Mouse (Mus musculus) limb, embryonic 12.5 days (tissue): ENCODE data around the gene Rtp4. TPM values are rescaled to one million over a fixed set of nuclear protein-coding genes. Genes with fewer than 3 reads are reported as not detected.

Experiments
- ATAC-seq: fragments of 200-750 bp; cut with Nextera tagmentation; 2 replicates; pipeline ENCODE4 v1.8.0; 2017; ENCODE audit warnings: low read depth, moderate TSS enrichment; ENCODE audit not compliant: insufficient number of reproducible peaks, insufficient read depth, low FRiP score, low TSS enrichment
- H3K27ac ChIP-seq: fragments of 300-500 bp; sonication (generic); 2 replicates; pipeline ENCODE4 v1.5.1; 2016; ENCODE audit warnings: mild to moderate bottlenecking, moderate library complexity
- H3K27me3 ChIP-seq: fragments of 300-500 bp; sonication (generic); 2 replicates; pipeline ENCODE4 v1.6.1; 2016; ENCODE audit warnings: mild to moderate bottlenecking, moderate library complexity
- H3K36me3 ChIP-seq: fragments of 300-500 bp; sonication (generic); 2 replicates; pipeline ENCODE4 v1.6.1; 2016; ENCODE audit warnings: mild to moderate bottlenecking, moderate library complexity
- H3K4me1 ChIP-seq: fragments of 300-500 bp; sonication (generic); replicated peaks from 2 replicates; pipeline ENCODE4 v1.6.1; 2016
- H3K4me2 ChIP-seq: fragments of 300-500 bp; sonication (generic); 2 replicates; pipeline ENCODE4 v1.6.1; 2016; ENCODE audit warnings: mild to moderate bottlenecking, moderate library complexity
- H3K4me3 ChIP-seq: fragments of 300-500 bp; sonication (generic); replicated peaks from 2 replicates; pipeline ENCODE4 v1.5.1; 2016; ENCODE audit warnings: mild to moderate bottlenecking
- H3K9ac ChIP-seq: fragments of 300-500 bp; sonication (generic); replicated peaks from 2 replicates; pipeline ENCODE4 v1.6.1; 2016; ENCODE audit warnings: mild to moderate bottlenecking, moderate library complexity
- H3K9me3 ChIP-seq: fragments of 300-500 bp; sonication (generic); 2 replicates; pipeline ENCODE4 v1.6.1; 2016; ENCODE audit warnings: mild to moderate bottlenecking, moderate library complexity
- WGBS: fragments of 180-500 bp; shearing (Covaris S2); methylation state at CpG from one replicate; pipeline ENCODE4 v1.1.7; 2016; 5-methylcytosine and 5-hydroxymethylcytosine counted together
- polyA plus RNA-seq: library from polyadenylated mRNA; unstranded; fragments of >200 nt; fragmentation: Nextera tagmentation; extraction: Ambion mirVana; gene quantifications from 2 replicates; pipeline ENCODE4 v1.2.1, GENCODE M21; 2016

The Rtp4 gene
- polyA plus RNA-seq, 1 experiment from 2014 or later: 3.1 TPM

- H3K4me2 ChIP-seq: no peak overlapping the region
- 75% methylated on average over 4 of the region's 4 CpGs for WGBS
- H3K27ac ChIP-seq: no peak overlapping the region
- H3K4me3 ChIP-seq: no peak overlapping the region
- H3K9ac ChIP-seq: no peak overlapping the region
- no peak for ATAC-seq
- H3K4me1 ChIP-seq: peaks cover 13% of the 10 kb centered on the region
- H3K36me3 ChIP-seq: no peaks in the 10 kb centered on the region
- H3K27me3 ChIP-seq: no peaks in the 10 kb centered on the region; the same call in 1 of the 2 replicates
- no peaks in the 10 kb centered on the region for H3K9me3 ChIP-seq
These were observed 22.8 kb downstream of the Rtp4 start for GRCm38 (mm10) chr16:23542866-23543265.

DNA sequence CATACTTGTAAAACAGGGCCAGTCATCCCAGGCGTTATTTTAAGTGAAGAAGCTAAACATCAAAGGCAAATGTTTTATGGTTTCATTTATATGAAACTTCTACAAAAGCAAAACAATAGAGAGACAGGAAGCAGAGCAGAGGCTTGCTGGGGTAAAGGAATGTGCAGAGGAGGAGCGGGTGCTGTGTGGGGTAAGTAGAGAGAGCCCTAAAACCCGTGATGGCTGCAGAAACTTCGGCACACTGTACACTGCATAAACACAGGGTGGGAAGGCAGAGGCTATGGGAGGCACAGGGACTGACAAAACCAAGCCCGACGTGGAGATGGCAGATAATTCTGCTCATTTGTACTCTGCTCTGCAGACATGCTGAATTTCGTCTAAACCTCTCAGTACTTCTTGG is 24.3 kb downstream of the Rtp4 start:
- no peaks in the 10 kb centered on the region for H3K9me3 ChIP-seq
- H3K4me1 ChIP-seq: peaks cover 13% of the 10 kb centered on the region
- ATAC-seq: no peak
- no peaks in the 10 kb centered on the region; the same call in 1 of the 2 replicates for H3K27me3 ChIP-seq
- H3K4me3 ChIP-seq: no peak overlapping the region
- H3K4me2 ChIP-seq: no peak overlapping the region
- H3K27ac ChIP-seq: no peak overlapping the region
- 46% methylated on average over 7 of the region's 7 CpGs for WGBS
- no peaks in the 10 kb centered on the region for H3K36me3 ChIP-seq
- H3K9ac ChIP-seq: no peak overlapping the region

DNA sequence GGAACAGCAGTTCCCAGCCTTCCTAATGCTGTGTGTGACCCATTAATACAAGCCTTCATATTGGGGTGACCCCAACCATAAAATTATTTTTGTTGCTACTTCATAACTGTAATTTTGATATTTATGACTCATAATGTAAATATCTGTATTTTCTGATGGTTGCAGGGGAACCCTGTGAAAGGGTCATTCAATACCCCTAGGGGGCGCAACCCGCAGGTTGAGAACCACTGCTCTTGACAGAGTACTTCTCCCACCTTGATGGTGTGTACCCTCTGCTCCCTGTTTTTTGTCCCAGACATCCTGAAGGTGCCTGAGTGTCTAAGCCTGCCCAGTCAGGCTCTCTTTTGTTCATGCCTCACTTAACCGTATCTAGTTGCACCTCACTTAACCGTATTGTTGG is 27.7 kb downstream of the Rtp4 start:
- Histone ChIP-seq H3K4me3 (no peak overlapping the region), H3K9ac (no peak overlapping the region), H3K9me3 (no peaks in the 10 kb centered on the region), H3K27ac (no peak overlapping the region), H3K36me3 (no peaks in the 10 kb centered on the region), H3K4me2 (no peak overlapping the region), H3K4me1 (peaks cover 13% of the 10 kb centered on the region; the same call in 1 of the 2 replicates), H3K27me3 (no peaks in the 10 kb centered on the region; the same call in 1 of the 2 replicates)
- WGBS: 88% methylated on average over 4 of the region's 4 CpGs
- no peak for ATAC-seq

- ATAC-seq: no peak
- Histone ChIP-seq H3K9me3 (no peaks in the 10 kb centered on the region), H3K36me3 (no peaks in the 10 kb centered on the region), H3K4me1 (no peaks in the 10 kb centered on the region), H3K4me2 (no peak overlapping the region), H3K27ac (no peak overlapping the region), H3K27me3 (no peaks in the 10 kb centered on the region; the same call in 1 of the 2 replicates), H3K9ac (no peak overlapping the region), H3K4me3 (no peak overlapping the region)
- 48% methylated on average over 8 of the region's 8 CpGs for WGBS
These were observed 30.4 kb downstream of the Rtp4 start for GRCm38 (mm10) chr16:23550346-23550980.

GRCm38 (mm10) chr16:23550981-23551582 is 31.0 kb downstream of the Rtp4 start:
- no peak overlapping the region for H3K4me3 ChIP-seq
- ATAC-seq: no peak
- WGBS: 88% methylated on average over 18 of the region's 18 CpGs

GRCm38 (mm10) chr16:23554673-23555072 is 34.6 kb downstream of the Rtp4 start:
- no peak overlapping the region for H3K4me2 ChIP-seq
- no peak overlapping the region for H3K27ac ChIP-seq
- WGBS: 51% methylated on average over 5 of the region's 5 CpGs
- no peak overlapping the region for H3K9ac ChIP-seq
- no peaks in the 10 kb centered on the region; the same call in 1 of the 2 replicates for H3K27me3 ChIP-seq
- H3K9me3 ChIP-seq: no peaks in the 10 kb centered on the region
- H3K4me3 ChIP-seq: no peak overlapping the region
- no peaks in the 10 kb centered on the region for H3K36me3 ChIP-seq
- no peak for ATAC-seq
- no peaks in the 10 kb centered on the region for H3K4me1 ChIP-seq

More at GRCm38 (mm10) chr16:23550981-23551582, 31.0 kb downstream of the Rtp4 start:
- H3K4me2 ChIP-seq: no peak overlapping the region
- no peaks in the 10 kb centered on the region for H3K9me3 ChIP-seq
- H3K9ac ChIP-seq: no peak overlapping the region
- H3K4me1 ChIP-seq: no peaks in the 10 kb centered on the region
- H3K27me3 ChIP-seq: no peaks in the 10 kb centered on the region; the same call in 1 of the 2 replicates
- no peak overlapping the region for H3K27ac ChIP-seq
- no peaks in the 10 kb centered on the region for H3K36me3 ChIP-seq

DNA sequence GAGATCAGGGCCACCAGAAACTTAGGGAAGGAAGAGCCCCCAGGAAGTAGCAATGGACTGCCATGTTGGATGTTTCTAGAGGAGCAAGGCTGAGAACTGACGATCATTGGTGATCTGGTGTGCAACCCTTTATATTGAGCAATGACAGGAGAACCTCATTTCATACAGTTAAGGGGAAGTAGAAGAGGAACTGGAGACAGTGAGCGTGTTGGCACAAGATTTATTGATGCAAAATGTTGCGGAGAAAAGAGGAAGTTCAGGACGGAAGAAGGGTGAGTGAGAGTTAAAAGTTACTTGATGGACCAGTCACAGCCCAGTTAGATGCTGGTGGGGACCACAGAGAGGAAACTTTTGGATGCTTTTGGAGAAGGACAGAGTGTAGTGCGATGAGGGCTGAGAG is 37.1 kb downstream of the Rtp4 start:
- Histone ChIP-seq H3K4me2 (no peak overlapping the region), H3K9ac (no peak overlapping the region), H3K36me3 (no peaks in the 10 kb centered on the region), H3K4me1 (no peaks in the 10 kb centered on the region), H3K9me3 (no peaks in the 10 kb centered on the region), H3K27ac (no peak overlapping the region), H3K4me3 (no peak overlapping the region), H3K27me3 (no peaks in the 10 kb centered on the region; the same call in 1 of the 2 replicates)
- WGBS: 87% methylated on average over 5 of the region's 5 CpGs
- ATAC-seq: no peak

DNA sequence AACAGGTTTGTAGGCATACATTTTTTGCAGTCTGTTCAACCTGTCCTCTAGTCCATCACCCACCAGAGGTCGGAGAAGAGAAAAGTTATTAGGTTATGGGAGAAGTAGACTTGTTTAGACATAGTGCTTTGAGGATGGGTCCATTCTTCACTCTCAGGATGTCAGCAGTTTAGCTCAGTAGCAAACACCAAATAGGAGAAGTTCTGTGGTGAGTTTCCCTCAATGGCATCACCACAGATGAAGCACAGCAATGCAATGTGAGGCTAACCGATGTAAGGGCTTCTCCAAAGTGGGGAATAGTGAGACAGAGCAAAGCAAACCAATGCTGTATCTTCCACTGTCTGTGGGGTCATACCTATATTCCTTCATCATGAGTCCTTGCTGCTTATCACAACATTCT is 37.6 kb downstream of the Rtp4 start:
- no peaks in the 10 kb centered on the region for H3K36me3 ChIP-seq
- no peaks in the 10 kb centered on the region for H3K27me3 ChIP-seq
- no peaks in the 10 kb centered on the region for H3K4me1 ChIP-seq
- no peak for ATAC-seq
- 76% methylated on average over 2 of the region's 2 CpGs for WGBS
- no peak overlapping the region for H3K27ac ChIP-seq
- no peak overlapping the region for H3K4me3 ChIP-seq
- no peak overlapping the region for H3K4me2 ChIP-seq
- no peaks in the 10 kb centered on the region for H3K9me3 ChIP-seq
- no peak overlapping the region for H3K9ac ChIP-seq

DNA sequence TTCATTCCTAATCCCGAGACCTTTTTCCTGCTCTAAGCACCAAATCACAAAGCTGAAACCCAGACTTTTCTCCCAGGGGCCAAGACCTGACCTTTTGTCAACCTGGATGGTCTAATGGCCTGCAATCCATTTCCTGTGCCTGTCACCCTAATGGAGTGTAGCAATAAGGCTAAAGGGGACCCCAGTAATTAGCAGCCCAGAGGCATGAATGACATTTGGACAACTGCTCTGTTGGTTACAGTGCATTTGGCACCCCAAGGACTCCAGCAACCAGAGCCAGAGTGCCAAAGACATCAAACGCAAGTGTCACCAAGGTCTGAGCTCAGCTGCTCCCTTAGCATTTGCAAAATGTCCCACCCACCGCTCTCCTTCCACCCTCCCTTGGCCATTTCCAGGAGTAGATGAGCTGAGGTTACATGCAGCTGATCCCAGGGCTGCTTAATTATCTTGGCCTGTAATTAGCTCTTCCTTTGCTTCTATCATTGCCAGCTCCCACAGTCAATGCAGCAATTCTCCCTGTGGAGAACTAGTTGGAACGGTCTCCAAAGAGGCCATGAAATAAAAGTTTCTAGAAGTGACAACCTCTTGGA is 48.4 kb downstream of the Rtp4 start:
- no peaks in the 10 kb centered on the region for H3K4me1 ChIP-seq

GRCm38 (mm10) chr16:23574561-23574960 is 54.5 kb downstream of the Rtp4 start:
- no peak for ATAC-seq
- 79% methylated on average over 2 of the region's 2 CpGs for WGBS
- no peak overlapping the region for H3K27ac ChIP-seq

More for the DNA sequence above, 48.4 kb downstream of the Rtp4 start:
- Histone ChIP-seq H3K9ac (no peak overlapping the region), H3K36me3 (no peaks in the 10 kb centered on the region), H3K4me2 (no peak overlapping the region), H3K27me3 (no peaks in the 10 kb centered on the region), H3K27ac (no peak overlapping the region), H3K9me3 (no peaks in the 10 kb centered on the region), H3K4me3 (no peak overlapping the region)
- 10% methylated on average over 4 of the region's 4 CpGs for WGBS
- no peak for ATAC-seq

GRCm38 (mm10) chr16:23591119-23592105 is 71.3 kb downstream of the Rtp4 start:
- H3K27me3 ChIP-seq: no peaks in the 10 kb centered on the region
- no peaks in the 10 kb centered on the region for H3K36me3 ChIP-seq
- no peak overlapping the region for H3K9ac ChIP-seq
- no peak overlapping the region for H3K4me3 ChIP-seq
- no peak overlapping the region for H3K27ac ChIP-seq
- no peak for ATAC-seq
- 87% methylated on average over 5 of the region's 5 CpGs for WGBS
- H3K4me1 ChIP-seq: no peaks in the 10 kb centered on the region
- peaks cover 4% of the 10 kb centered on the region; the same call in 1 of the 2 replicates for H3K9me3 ChIP-seq
- no peak overlapping the region for H3K4me2 ChIP-seq

More at GRCm38 (mm10) chr16:23574561-23574960, 54.5 kb downstream of the Rtp4 start:
- Histone ChIP-seq H3K4me2 (no peak overlapping the region), H3K27me3 (no peaks in the 10 kb centered on the region), H3K4me3 (no peak overlapping the region), H3K9ac (no peak overlapping the region), H3K9me3 (no peaks in the 10 kb centered on the region), H3K36me3 (no peaks in the 10 kb centered on the region), H3K4me1 (no peaks in the 10 kb centered on the region)
